Mouse (Mus musculus): ENCODE data around the gene Pdzk1ip1. TPM values are rescaled to one million over a fixed set of nuclear protein-coding genes. Genes with fewer than 3 reads are reported as not detected.

Pdzk1ip1 gene
- total and polyA plus RNA-seq, 3 experiments = 0.14 TPM; not detected in 2

DNA sequence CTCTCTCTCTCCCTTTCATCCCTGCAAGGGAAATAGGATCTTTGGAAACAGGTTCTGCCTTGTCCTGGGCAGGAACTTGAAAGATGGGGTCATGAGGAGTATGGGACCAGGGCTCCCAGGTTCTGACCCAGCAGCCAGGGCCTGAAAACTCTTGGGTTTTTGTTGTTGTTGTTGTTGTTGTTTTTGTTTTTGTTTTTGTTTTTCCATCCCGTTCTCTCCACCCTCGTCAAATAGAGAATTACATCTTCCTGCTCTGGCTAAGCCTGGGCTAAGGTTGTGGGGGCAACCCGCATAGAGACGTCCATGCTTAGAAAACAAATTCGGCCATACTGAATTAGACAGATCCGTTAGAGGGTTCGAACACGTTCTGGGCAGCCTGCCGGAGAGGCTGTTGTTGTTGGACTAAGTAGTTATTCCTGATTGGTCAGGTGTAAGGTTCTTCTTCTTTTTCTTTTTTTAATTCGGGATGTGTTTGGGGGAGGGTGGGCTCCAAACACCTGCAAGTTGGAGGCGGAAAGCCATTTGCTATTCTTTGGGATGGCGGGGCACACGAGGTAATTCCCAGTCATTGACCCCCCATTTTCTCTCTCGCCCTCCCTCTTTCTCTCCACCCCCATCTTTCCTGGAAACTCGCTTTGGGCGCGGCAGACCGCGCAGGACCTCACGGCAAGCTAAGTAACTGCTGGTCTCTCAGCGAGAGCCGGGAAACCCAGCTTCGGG, 29.5 kb upstream of the Pdzk1ip1 start (continued):
- TF ChIP-seq ELF1 (IDR thresholded peaks at IDR 0.05; ENCODE audit: low read depth, low read length) (no peak), CHD1 (IDR thresholded peaks at IDR 0.05; ENCODE audit: low read depth, low read length) (no peak), GABPA (IDR thresholded peaks at IDR 0.05; ENCODE audit: low read depth, low read length) (no peak)

DNA sequence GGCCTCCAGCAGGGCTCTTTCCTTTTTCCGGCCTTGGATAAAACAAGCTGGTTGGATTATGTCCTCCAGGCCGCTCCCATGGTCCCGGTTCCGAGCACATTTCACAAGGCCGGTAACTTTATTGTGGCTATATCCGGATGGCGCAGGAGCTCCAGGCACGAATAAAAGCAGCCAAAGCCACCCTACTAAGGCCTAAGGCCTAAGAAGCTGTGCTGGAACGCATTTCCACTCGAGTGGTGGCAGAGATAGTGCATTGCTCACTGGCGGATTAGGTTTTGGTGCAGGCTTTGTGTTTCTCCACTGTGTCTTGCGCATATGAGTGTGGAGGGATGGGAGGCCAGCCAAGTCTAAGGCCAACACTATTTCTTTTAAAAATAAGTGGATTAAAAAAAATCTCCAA, 28.6 kb upstream of the Pdzk1ip1 start:
- Histone ChIP-seq H3K4me1 (ENCODE audit: control insufficient read depth in 1 of 2, insufficient read depth in 2 of 2, low read length in 2 of 2) (peaks cover 10 to 26% of the 10 kb centered on the region in 2 experiments), H3K79me2 (ENCODE audit: control insufficient read depth, insufficient read depth, low read length, poor library complexity) (peaks cover 75% of the 10 kb centered on the region), H3K9ac (ENCODE audit: control insufficient read depth, low read depth, low read length, poor library complexity, severe bottlenecking) (peak overlapping the region; percentile 77), H3K4me3 (ENCODE audit: control insufficient read depth in 1 of 2, insufficient read depth in 1 of 2, low read depth in 2 of 2, low read length in 2 of 2) (peak overlapping the region; percentile 73 to 97), H3K36me3 (ENCODE audit: control insufficient read depth in 1 of 2, insufficient read depth in 2 of 2, low read length in 2 of 2) (peaks cover 2 to 27% of the 10 kb centered on the region in 2 experiments; a peak in 3 of 4 replicates), H3K27me3 (ENCODE audit: control insufficient read depth in 1 of 2, insufficient read depth in 2 of 2, low read length in 2 of 2) (no peaks in the 10 kb centered on the region), H3K9me3 (replicated peaks; ENCODE audit: insufficient read depth, low read length) (no peaks in the 10 kb centered on the region), H3K27ac (ENCODE audit: control insufficient read depth, low read depth, low read length) (peak overlapping the region; percentile 80)
- TF ChIP-seq TCF12 (IDR thresholded peaks at IDR 0.05; ENCODE audit: low read depth, low read length) (peak; percentile 11; the same call in 1 of the 2 replicates), MYC (IDR thresholded peaks at IDR 0.05; ENCODE audit: low read depth, low read length) (no peak), RAD21 (IDR thresholded peaks at IDR 0.05; ENCODE audit: low read depth, low read length) (no peak), TBP (IDR thresholded peaks at IDR 0.05; ENCODE audit: low read depth, low read length) (0 out of 2 replicates have a peak, but pooled peaks have one; percentile 48), MYB (IDR thresholded peaks at IDR 0.05; ENCODE audit: low read depth, low read length) (no peak), NRF1 (IDR thresholded peaks at IDR 0.05; ENCODE audit: insufficient read depth, low read depth, low read length, poor library complexity, severe bottlenecking) (no peak), ZC3H11A (IDR thresholded peaks at IDR 0.05; ENCODE audit: low read depth, low read length) (no peak), SIN3A (IDR thresholded peaks at IDR 0.05; ENCODE audit: low read length) (peak; percentile 14; the same call in 1 of the 2 replicates)
- DNase-seq (ENCODE audit: low read depth, low spot score) = peak; percentile 74

DNA sequence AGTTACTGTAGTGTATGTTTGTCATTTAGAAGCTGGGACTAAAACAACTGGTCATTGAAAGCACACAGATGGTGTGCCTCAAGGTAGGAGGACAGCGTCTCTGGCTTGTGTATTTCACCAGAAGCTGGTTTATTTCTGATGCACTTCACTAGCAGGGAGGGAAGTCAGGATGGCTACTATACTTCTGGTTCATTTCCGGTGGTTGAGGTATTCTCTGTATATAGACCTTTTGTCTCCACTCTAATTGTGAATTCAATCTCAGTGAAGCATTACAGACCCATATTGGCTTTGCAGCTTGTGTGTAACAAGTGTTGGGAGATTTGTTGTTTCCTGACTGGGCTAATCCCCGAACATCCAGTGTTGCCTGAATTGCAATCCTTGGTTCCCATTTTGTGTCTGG, 27.8 kb upstream of the Pdzk1ip1 start:
- H3K4me3 ChIP-seq (ENCODE audit: control insufficient read depth in 1 of 2, insufficient read depth in 1 of 2, low read depth in 2 of 2, low read length in 2 of 2) = peak overlapping the region; percentile 73 to 97

More for the DNA sequence above, 27.8 kb upstream of the Pdzk1ip1 start:
- Histone ChIP-seq H3K27ac (ENCODE audit: control insufficient read depth, low read depth, low read length) (no peak overlapping the region; the same call in 1 of the 2 replicates), H3K27me3 (ENCODE audit: control insufficient read depth in 1 of 2, insufficient read depth in 2 of 2, low read length in 2 of 2) (no peaks in the 10 kb centered on the region), H3K4me1 (ENCODE audit: control insufficient read depth in 1 of 2, insufficient read depth in 2 of 2, low read length in 2 of 2) (peaks cover 4 to 20% of the 10 kb centered on the region in 2 experiments), H3K36me3 (ENCODE audit: control insufficient read depth in 1 of 2, insufficient read depth in 2 of 2, low read length in 2 of 2) (peaks cover 5 to 19% of the 10 kb centered on the region in 2 experiments; a peak in 3 of 4 replicates), H3K9ac (ENCODE audit: control insufficient read depth, low read depth, low read length, poor library complexity, severe bottlenecking) (peak overlapping the region; percentile 77), H3K79me2 (ENCODE audit: control insufficient read depth, insufficient read depth, low read length, poor library complexity) (peaks cover 75% of the 10 kb centered on the region), H3K9me3 (replicated peaks; ENCODE audit: insufficient read depth, low read length) (no peaks in the 10 kb centered on the region)
- no peak for TF ChIP-seq ETS1 (IDR thresholded peaks at IDR 0.05; ENCODE audit: low read depth, low read length)
- TF ChIP-seq ELF1 (IDR thresholded peaks at IDR 0.05; ENCODE audit: low read depth, low read length) = no peak
- TF ChIP-seq MAX (IDR thresholded peaks at IDR 0.05; ENCODE audit: low read length) = no peak
- no peak for TF ChIP-seq CHD1 (IDR thresholded peaks at IDR 0.05; ENCODE audit: low read depth, low read length)
- no peak; a peak in 1 of 4 replicates for TF ChIP-seq POLR2A (IDR thresholded peaks at IDR 0.05; ENCODE audit: control insufficient read depth in 1 of 2, insufficient read depth in 1 of 2, low read depth in 1 of 2, low read length in 2 of 2, poor library complexity in 1 of 2)
- TF ChIP-seq GABPA (IDR thresholded peaks at IDR 0.05; ENCODE audit: low read depth, low read length) = no peak
- no peak for TF ChIP-seq E2F4 (IDR thresholded peaks at IDR 0.05; ENCODE audit: borderline replicate concordance, low read depth, low read length)
- no peak for TF ChIP-seq JUND (IDR thresholded peaks at IDR 0.05; ENCODE audit: low read depth, low read length)
- no peak for TF ChIP-seq USF2 (IDR thresholded peaks at IDR 0.05; ENCODE audit: borderline replicate concordance in 1 of 2, insufficient read depth in 1 of 2, low read depth in 1 of 2, low read length in 2 of 2)
- no peak for TF ChIP-seq ZKSCAN1 (IDR thresholded peaks at IDR 0.05; ENCODE audit: low read depth, low read length)
- TF ChIP-seq TAL1 (IDR thresholded peaks at IDR 0.05; ENCODE audit: low read length) = no peak
- TF ChIP-seq TCF12 (IDR thresholded peaks at IDR 0.05; ENCODE audit: low read depth, low read length) = no peak
- TF ChIP-seq SMC3 (IDR thresholded peaks at IDR 0.05; ENCODE audit: low read depth, low read length) = no peak
- DNase-seq (ENCODE audit: low read depth, low spot score) = no peak
